Mouse (Mus musculus) intestine, embryonic 15.5 days (tissue): Measurements from ENCODE around the gene Ogn. TPM values are rescaled to one million over a fixed set of nuclear protein-coding genes. Genes with fewer than 3 reads are reported as not detected.
"Not testable (repeated sequence)": the region's sequence is repeated elsewhere in the genome, so short reads cannot be mapped to it uniquely, and the experiment has no call there.

ENCODE experiments used
- ATAC-seq: fragments of 200-750 bp; cut with Nextera tagmentation; 2 replicates; pipeline ENCODE4 v1.8.0; 2017; ENCODE audit warnings: moderate TSS enrichment, moderate library complexity
- H3K27ac ChIP-seq: fragments of 300-500 bp; sonication (generic); 2 replicates; pipeline ENCODE4 v1.5.1; 2015; ENCODE audit warnings: mild to moderate bottlenecking, inconsistent platforms
- H3K27me3 ChIP-seq: fragments of 300-500 bp; sonication (generic); replicated peaks from 2 replicates; pipeline ENCODE4 v1.6.1; 2015; ENCODE audit warnings: inconsistent platforms
- H3K36me3 ChIP-seq: fragments of 300-500 bp; sonication (generic); 2 replicates; pipeline ENCODE4 v1.6.1; 2015; ENCODE audit warnings: inconsistent platforms
- H3K4me1 ChIP-seq: fragments of 300-500 bp; sonication (generic); replicated peaks from 2 replicates; pipeline ENCODE4 v1.6.1; 2015; ENCODE audit warnings: inconsistent platforms
- H3K4me2 ChIP-seq: fragments of 300-500 bp; sonication (generic); replicated peaks from 2 replicates; pipeline ENCODE4 v1.6.1; 2015; ENCODE audit warnings: mild to moderate bottlenecking, inconsistent platforms
- H3K4me3 ChIP-seq: fragments of 300-500 bp; sonication (generic); replicated peaks from 2 replicates; pipeline ENCODE4 v1.5.1; 2015; ENCODE audit warnings: inconsistent platforms
- H3K9ac ChIP-seq: fragments of 300-500 bp; sonication (generic); 2 replicates; pipeline ENCODE4 v1.6.1; 2015; ENCODE audit warnings: inconsistent platforms
- H3K9me3 ChIP-seq: fragments of 300-500 bp; sonication (generic); 2 replicates; pipeline ENCODE4 v1.6.1; 2016; ENCODE audit warnings: inconsistent platforms
- WGBS: fragments of 180-500 bp; shearing (Covaris S2); methylation state at CpG from one replicate; pipeline ENCODE4 v1.1.7; 2015; 5-methylcytosine and 5-hydroxymethylcytosine counted together
- polyA plus RNA-seq: library from polyadenylated mRNA; unstranded; fragments of >200 nt; fragmentation: Nextera tagmentation; extraction: Ambion mirVana; gene quantifications from 2 replicates; pipeline ENCODE4 v1.2.1, GENCODE M21; 2015

The Ogn gene
- polyA plus RNA-seq: 56.4 and 68.3 TPM in 2 replicates

DNA sequence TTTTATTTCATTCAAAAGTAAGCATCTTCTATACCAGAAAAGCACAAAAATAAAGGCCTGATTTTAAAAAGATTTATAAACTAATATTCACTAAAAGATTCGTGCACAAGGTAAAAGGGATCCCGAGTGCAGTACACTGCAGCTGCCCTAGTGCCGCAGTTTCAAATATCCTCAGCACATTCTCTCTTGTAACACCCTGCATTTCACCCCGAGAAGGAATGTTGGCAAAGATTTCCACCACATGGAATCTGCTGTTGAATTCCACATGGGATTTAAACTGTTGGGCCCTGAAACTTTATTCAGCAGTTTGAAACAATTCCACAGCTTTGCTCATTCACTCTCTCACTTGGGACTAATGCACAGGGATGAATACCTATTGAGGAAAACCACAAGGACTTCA, at the start of gene Ogn:
Ogn (plus strand) TSS at position 333 of the 400 bp plus-strand sequence.
- no peak within 1 kb of the TSS for H3K9ac ChIP-seq
- H3K36me3 ChIP-seq: no peaks in the 10 kb centered on the region
- no peaks in the 10 kb centered on the region for H3K27me3 ChIP-seq
- H3K4me1 ChIP-seq: no peaks in the 10 kb centered on the region
- no peaks in the 10 kb centered on the region for H3K9me3 ChIP-seq
- H3K27ac ChIP-seq: no peak within 1 kb of the TSS
- 41% methylated on average over 4 of the region's 4 CpGs for WGBS
- no peak for ATAC-seq
- H3K4me2 ChIP-seq: peak within 1 kb of the TSS; percentile 13; the same call in 1 of the 2 replicates
- H3K4me3 ChIP-seq: 0 out of 2 replicates have a peak within 1 kb of the TSS, but pooled peaks have one; percentile 7

DNA sequence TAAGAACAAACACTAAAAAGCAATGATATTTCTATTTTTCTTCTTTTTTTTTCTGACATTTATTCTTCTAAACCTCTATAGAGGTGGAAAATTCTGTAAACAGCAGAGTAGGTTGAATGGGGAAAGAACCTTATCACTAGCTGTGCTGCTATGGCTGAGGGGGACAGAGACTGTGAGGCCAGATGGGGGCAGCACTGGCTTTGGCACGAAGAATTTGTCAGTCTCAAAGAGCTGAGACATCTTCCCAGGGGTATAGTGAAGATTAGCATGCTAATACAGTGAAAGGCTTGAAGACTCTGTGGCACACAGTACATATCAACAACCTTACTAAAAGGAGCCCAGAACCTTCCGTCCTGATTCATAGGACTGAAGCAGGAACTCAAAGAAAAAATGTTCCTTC, 48.7 kb upstream of the Ogn start:
- no peaks in the 10 kb centered on the region for H3K9me3 ChIP-seq
- 43% methylated on average over 2 of the region's 2 CpGs for WGBS
- H3K4me3 ChIP-seq: no peak overlapping the region
- no peak overlapping the region for H3K4me2 ChIP-seq
- no peaks in the 10 kb centered on the region for H3K27me3 ChIP-seq
- H3K36me3 ChIP-seq: no peaks in the 10 kb centered on the region
- no peak overlapping the region for H3K9ac ChIP-seq
- no peaks in the 10 kb centered on the region for H3K4me1 ChIP-seq
- H3K27ac ChIP-seq: no peak overlapping the region
- ATAC-seq: no peak

DNA sequence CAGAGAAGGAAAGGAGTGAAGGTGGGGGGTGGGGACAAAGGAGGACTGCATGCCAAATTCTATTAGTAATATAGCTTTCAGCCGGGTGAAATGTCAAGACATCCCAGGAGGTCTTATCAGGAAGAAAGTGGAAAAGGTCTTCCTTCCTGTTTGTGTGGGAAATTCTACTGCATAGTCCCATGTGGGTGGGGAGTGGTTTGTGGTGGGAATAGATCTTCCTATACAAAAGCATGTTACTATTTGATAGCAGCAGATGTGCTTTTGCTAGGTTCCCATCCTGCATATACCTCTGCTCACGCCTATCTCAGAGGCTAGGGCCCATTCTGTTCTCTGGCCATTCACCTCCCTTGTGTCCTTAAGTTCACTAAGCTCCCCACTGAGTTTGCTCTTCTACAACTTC, 47.0 kb upstream of the Ogn start:
- Histone ChIP-seq H3K27me3 (no peaks in the 10 kb centered on the region), H3K27ac (no peak overlapping the region), H3K4me2 (no peak overlapping the region), H3K9ac (no peak overlapping the region), H3K4me3 (no peak overlapping the region), H3K4me1 (no peaks in the 10 kb centered on the region), H3K36me3 (no peaks in the 10 kb centered on the region), H3K9me3 (no peaks in the 10 kb centered on the region)
- no peak for ATAC-seq
- WGBS: 60% methylated on average over 2 of the region's 2 CpGs

DNA sequence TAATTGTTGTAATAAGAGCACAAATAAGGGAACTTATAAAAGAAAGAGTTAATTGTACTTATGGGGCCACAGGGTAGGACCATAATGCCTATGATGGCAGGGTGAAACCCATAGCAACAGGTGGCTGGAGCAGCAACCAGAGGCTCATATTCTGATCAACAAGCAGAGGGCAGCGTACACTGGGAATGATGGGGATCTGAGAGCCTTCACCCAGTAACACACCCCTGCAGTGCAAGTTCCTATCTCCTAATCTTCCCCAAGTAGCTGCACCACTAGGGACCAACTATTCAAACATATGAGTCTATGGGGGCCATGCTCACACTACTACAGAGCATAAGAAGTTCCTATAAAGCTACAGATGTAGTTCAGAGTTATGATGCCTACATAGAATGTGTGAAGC, 43.5 kb upstream of the Ogn start:
- no peaks in the 10 kb centered on the region for H3K27me3 ChIP-seq
- no peak for ATAC-seq
- H3K27ac ChIP-seq: no peak overlapping the region
- no peaks in the 10 kb centered on the region for H3K4me1 ChIP-seq
- H3K9me3 ChIP-seq: no peaks in the 10 kb centered on the region
- WGBS: 91% methylated on average over 1 of the region's 1 CpGs
- no peak overlapping the region for H3K9ac ChIP-seq
- no peak overlapping the region for H3K4me2 ChIP-seq
- no peak overlapping the region for H3K4me3 ChIP-seq
- no peaks in the 10 kb centered on the region for H3K36me3 ChIP-seq

DNA sequence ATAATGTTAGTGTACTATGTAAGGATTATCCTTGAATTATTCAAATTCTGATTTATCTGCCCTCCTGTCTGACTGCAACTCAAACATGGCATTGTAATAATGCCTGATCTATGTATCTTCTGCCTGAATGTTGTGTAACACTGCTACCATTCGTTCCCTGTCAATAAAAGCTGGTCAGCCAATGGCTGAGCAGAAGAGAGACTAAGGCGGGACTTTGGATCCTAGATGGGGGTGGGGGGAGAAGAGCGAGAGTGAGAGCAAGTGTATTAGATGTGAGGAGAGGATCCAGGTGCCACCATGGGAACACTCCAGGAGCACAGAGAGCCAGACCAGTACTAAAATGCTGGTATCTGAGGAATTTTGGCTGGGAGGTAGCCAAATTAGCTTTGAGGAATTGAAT, 37.5 kb upstream of the Ogn start:
- ATAC-seq: no peak
- 68% methylated on average over 3 of the region's 3 CpGs for WGBS
- no peak overlapping the region for H3K9ac ChIP-seq

DNA sequence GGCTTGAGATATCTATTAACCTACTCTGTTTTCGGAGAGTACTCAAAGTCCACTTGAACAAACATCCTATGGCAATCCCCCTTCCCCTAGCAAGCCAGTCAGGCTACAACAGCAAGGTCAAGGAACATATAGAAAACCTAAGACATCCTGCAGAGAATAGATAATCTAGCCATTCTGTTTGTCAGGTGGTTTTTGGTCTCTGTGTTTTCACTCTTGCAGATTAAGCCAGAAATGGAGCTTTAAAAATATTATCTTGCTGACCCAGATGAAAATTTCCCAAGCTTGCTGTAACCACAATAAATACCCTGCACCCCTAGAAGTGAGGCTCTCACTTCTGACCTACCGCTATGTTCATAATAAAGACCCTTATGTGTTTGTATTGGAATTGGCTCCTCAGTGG, 36.4 kb upstream of the Ogn start:
- Histone ChIP-seq H3K4me1 (no peaks in the 10 kb centered on the region), H3K27me3 (no peaks in the 10 kb centered on the region), H3K4me2 (no peak overlapping the region), H3K27ac (no peak overlapping the region), H3K9me3 (no peaks in the 10 kb centered on the region), H3K4me3 (no peak overlapping the region), H3K36me3 (no peaks in the 10 kb centered on the region), H3K9ac (no peak overlapping the region)
- 68% methylated on average over 2 of the region's 2 CpGs for WGBS
- ATAC-seq: no peak

More for the DNA sequence above, 37.5 kb upstream of the Ogn start:
- H3K4me2 ChIP-seq: no peak overlapping the region
- no peaks in the 10 kb centered on the region for H3K4me1 ChIP-seq
- no peaks in the 10 kb centered on the region for H3K36me3 ChIP-seq
- no peak overlapping the region for H3K27ac ChIP-seq
- H3K27me3 ChIP-seq: no peaks in the 10 kb centered on the region
- H3K9me3 ChIP-seq: no peaks in the 10 kb centered on the region
- no peak overlapping the region for H3K4me3 ChIP-seq

DNA sequence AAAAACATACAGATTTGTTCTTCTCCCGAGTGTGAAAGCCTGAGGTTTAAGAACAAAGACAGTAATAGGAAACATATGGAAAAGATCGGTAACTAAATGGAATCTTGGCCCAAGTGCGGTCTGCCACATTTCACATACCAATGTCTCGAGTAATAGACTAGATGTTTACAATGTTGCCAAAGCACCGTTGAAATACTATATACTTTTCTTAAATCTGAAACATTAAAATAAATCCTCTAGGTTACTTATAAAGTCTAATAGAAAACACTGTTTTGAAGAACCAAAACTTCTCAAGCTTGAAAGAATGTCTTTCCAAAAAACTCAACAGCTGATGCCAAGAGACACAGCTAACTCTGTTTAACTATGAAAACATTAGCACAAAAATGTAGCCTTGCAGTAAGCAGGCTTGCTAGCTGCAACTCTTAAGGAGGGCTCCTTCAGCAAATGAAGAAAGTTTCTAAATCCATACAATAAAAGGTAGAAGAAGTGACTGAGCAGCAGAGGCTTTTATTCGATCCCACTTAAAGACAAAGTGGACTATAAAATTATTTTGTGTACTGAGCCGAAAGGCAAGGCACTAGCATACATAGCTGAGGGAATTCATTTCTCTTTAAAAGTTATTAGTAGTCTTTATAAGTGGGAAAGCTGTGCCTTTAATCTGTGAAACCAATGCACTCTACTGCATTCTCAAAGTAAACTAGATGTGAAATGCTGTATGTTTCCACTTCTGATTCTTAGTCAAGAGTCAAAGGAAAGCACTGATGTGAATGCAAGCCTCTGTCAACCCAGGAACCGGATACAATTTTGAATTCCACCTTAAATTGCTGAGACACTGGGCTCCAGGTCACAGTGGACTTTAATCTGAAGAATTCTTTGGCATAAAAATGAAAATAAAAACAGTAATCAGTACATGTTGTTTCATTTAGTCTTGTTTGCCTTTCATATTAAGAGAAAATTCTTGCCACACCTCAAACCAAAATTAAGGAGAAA, 26.0 kb upstream of the Ogn start, which contains the start of gene Omd:
Omd (plus strand) TSS at position 922 of the 990 bp plus-strand sequence.
- WGBS: 39% methylated on average over 8 of the region's 8 CpGs

DNA sequence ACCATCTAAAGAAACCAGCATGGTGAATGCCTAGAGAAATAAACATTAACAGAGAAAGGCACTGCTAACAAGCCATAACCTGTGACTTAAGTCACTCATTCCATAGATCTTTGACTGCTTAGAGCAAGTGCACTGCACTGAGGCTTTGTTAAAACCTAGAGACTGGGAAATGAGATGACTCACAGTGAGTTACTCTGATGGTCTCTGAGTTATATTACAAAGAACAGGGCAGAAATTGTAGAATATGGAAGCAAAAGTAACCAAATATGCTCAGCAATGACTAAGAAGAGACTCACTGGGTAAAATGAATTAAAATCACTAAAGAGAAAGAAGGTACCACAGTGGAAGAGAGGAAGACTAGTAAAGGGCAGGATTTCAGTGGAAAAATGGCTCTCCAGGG, 24.0 kb upstream of the Ogn start:
- H3K27ac ChIP-seq: no peak overlapping the region
- H3K9me3 ChIP-seq: no peaks in the 10 kb centered on the region
- no peaks in the 10 kb centered on the region for H3K4me1 ChIP-seq
- ATAC-seq: no peak
- no peak overlapping the region for H3K4me3 ChIP-seq
- H3K27me3 ChIP-seq: no peaks in the 10 kb centered on the region
- H3K4me2 ChIP-seq: no peak overlapping the region
- H3K9ac ChIP-seq: no peak overlapping the region
- H3K36me3 ChIP-seq: no peaks in the 10 kb centered on the region

More for the DNA sequence above, 26.0 kb upstream of the Ogn start, which contains the start of gene Omd:
- Histone ChIP-seq H3K4me1 (no peaks in the 10 kb centered on the region), H3K4me2 (0 out of 2 replicates have a peak within 1 kb of the TSS, but pooled peaks have one; percentile 4), H3K4me3 (no peak within 1 kb of the TSS), H3K27me3 (no peaks in the 10 kb centered on the region), H3K27ac (peak within 1 kb of the TSS; percentile 67), H3K9me3 (no peaks in the 10 kb centered on the region), H3K9ac (no peak within 1 kb of the TSS), H3K36me3 (no peaks in the 10 kb centered on the region)
- ATAC-seq: peak; percentile 69

DNA sequence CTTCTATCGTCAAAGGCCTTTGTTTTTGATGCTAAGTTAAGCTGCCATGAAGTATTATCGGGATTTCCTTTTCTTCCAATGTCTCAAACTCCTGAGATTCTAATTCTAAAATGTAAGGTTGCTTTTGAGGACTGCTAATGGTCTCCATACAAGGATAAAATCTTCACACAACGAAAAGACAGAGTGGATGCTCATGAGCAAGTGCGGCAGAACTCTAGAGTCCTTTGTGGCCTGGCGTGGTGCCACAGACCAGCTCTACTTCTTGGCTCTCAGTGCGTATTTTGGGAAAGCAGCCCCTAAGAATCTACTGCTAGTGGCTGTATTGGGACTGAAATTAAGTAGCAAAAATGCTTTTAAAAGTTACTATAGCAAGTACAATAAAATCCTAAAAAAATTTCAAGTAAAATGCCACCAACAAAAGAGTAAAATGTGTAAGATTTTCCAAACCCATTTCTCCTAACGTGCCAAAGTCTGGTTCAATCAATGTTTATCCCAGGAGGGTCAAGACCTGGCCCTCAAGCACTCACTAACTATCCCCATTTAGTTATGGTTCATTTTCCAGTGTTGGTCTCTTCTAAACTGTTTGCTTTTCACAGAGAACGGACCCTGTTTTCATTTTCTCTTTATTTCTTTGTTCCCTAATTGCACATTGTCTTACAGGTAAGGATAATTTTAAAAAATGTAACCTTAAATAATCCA, 23.4 kb upstream of the Ogn start:
- Histone ChIP-seq H3K27me3 (no peaks in the 10 kb centered on the region), H3K4me3 (no peak overlapping the region), H3K4me1 (no peaks in the 10 kb centered on the region), H3K4me2 (no peak overlapping the region), H3K9me3 (no peaks in the 10 kb centered on the region), H3K36me3 (no peaks in the 10 kb centered on the region), H3K27ac (no peak overlapping the region), H3K9ac (no peak overlapping the region)
- 69% methylated on average over 8 of the region's 8 CpGs for WGBS
- no peak for ATAC-seq

DNA sequence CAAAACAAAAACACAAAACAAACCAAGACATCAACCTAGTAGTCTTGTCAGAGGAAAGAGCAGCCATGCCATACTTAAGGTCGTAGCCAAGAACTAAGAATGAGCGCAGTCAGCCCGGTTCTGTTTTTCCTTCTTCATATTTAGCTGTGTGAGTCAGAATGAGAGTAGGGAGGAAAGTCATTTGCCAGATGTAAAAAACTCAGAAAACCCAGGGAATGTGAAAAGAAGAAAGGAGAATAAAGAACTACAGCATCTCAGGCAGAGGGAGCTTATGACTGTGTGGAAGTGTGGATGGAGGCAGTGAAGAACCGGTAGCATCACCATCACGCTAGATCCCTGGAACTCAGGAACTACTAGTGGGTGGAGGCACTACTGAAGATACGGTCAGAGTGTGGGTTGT, 21.8 kb upstream of the Ogn start:
- Histone ChIP-seq H3K36me3 (no peaks in the 10 kb centered on the region), H3K27ac (no peak overlapping the region), H3K4me3 (no peak overlapping the region), H3K9me3 (no peaks in the 10 kb centered on the region), H3K9ac (no peak overlapping the region), H3K4me2 (no peak overlapping the region), H3K27me3 (no peaks in the 10 kb centered on the region), H3K4me1 (no peaks in the 10 kb centered on the region)
- 95% methylated on average over 6 of the region's 6 CpGs for WGBS
- ATAC-seq: no peak

DNA sequence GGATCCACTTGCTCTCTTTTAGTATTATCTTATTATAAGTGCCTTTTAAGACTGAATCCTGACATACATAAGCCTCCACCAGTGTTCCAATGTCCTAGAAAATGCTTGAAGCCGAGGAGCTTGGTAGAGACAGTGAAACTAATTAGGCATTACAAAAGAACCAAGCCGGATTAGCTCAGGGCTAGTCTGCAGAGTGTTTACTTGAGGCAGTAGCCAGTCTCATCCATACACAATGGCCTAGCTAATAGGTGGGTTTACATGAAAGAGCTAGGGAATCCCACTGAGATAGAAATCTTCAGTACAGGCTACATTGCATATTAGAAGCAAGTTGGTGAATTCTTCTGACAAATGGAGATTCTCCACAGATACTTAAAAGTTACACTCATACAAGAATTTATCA, 5.3 kb upstream of the Ogn start:
- H3K4me3 ChIP-seq, H3K4me2 ChIP-seq, H3K9me3 ChIP-seq, H3K9ac ChIP-seq, ATAC-seq, H3K36me3 ChIP-seq, H3K4me1 ChIP-seq, H3K27me3 ChIP-seq, H3K27ac ChIP-seq: not testable (repeated sequence)
- WGBS: 83% methylated on average over 2 of the region's 2 CpGs

DNA sequence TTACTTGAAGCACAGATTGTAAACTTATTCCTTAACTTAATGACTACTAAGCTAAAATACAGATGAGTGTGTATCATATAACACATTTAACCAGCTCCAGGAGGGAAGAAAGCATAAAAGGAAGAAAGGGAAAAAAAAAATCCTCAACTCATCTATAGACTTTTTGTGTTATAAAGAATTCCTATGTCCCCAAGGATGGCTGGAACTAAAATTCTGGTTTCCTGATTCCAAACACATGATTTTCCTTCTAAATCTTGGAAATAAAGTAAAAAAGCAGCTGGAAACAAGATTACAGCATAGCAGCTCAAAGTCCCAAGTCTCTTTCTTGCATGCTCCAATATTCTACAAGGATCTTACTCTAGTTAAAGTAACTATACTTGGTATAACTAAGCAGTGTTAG, 4.2 kb upstream of the Ogn start:
- Histone ChIP-seq H3K27me3 (no peaks in the 10 kb centered on the region), H3K36me3 (no peaks in the 10 kb centered on the region), H3K9ac (no peak overlapping the region), H3K4me1 (no peaks in the 10 kb centered on the region), H3K4me2 (no peak overlapping the region), H3K9me3 (no peaks in the 10 kb centered on the region), H3K4me3 (no peak overlapping the region), H3K27ac (no peak overlapping the region)
- ATAC-seq: no peak
